Mouse (Mus musculus): ENCODE data around the gene Rab25. TPM values are rescaled to one million over a fixed set of nuclear protein-coding genes. Genes with fewer than 3 reads are reported as not detected.
A peak's percentile ranks its signal among the peaks of the same experiment; 100 is the strongest.

The Rab25 gene
- polyA plus RNA-seq, 1 experiment from 2014 or later, result 0.15 TPM

GRCm38 (mm10) chr3:88552676-88553524, 4.8 kb upstream of the Rab25 start, which contains the start of gene Lamtor2:
Gene Lamtor2 (minus strand): TSS chr3:88553074.
- H3K4me1 ChIP-seq (replicated peaks), result peaks cover 49% of the 10 kb centered on the region
- no peaks in the 10 kb centered on the region for H3K27me3 ChIP-seq
- ATAC-seq (ENCODE audit: low read depth) (peak; percentile 89), DNase-seq (peak; percentile 95)
- H3K9me3 ChIP-seq (replicated peaks), result no peaks in the 10 kb centered on the region
- peak within 1 kb of the TSS; percentile 93 for H3K27ac ChIP-seq
- H3K4me3 ChIP-seq (replicated peaks), result peak within 1 kb of the TSS; percentile 83
- peak within 1 kb of the TSS; percentile 96 for H3K4me2 ChIP-seq
- peaks cover 28% of the 10 kb centered on the region for H3K36me3 ChIP-seq
- H3K9ac ChIP-seq, result peak within 1 kb of the TSS; percentile 92
- WGBS (ENCODE audit: insufficient replicate concordance), result under 1% methylated on average over 48 of the region's 48 CpGs

- no peak for DNase-seq
- peak overlapping the region; percentile 83 for H3K4me3 ChIP-seq (replicated peaks)
- peaks cover 21% of the 10 kb centered on the region for H3K36me3 ChIP-seq
- peak overlapping the region; percentile 96 for H3K4me2 ChIP-seq
- peak overlapping the region; percentile 92 for H3K9ac ChIP-seq
- peak overlapping the region; percentile 83 for H3K27ac ChIP-seq
- H3K9me3 ChIP-seq (replicated peaks), result no peaks in the 10 kb centered on the region
- no peak for ATAC-seq (ENCODE audit: low read depth)
- 10% methylated on average over 16 of the region's 16 CpGs for WGBS (ENCODE audit: insufficient replicate concordance)
- peaks cover 50% of the 10 kb centered on the region for H3K4me1 ChIP-seq (replicated peaks)
- H3K27me3 ChIP-seq, result no peaks in the 10 kb centered on the region
Measured at GRCm38 (mm10) chr3:88552082-88552645, 4.1 kb upstream of the Rab25 start.

- H3K9me3 ChIP-seq (replicated peaks), result no peaks in the 10 kb centered on the region
- ATAC-seq (ENCODE audit: low read depth) (no peak), DNase-seq (no peak)
- H3K4me1 ChIP-seq (replicated peaks), result peaks cover 56% of the 10 kb centered on the region
- WGBS (ENCODE audit: insufficient replicate concordance), result 64% methylated on average over 4 of the region's 4 CpGs
- no peaks in the 10 kb centered on the region for H3K27me3 ChIP-seq
- peak overlapping the region; percentile 96 for H3K4me2 ChIP-seq
- H3K36me3 ChIP-seq, result peaks cover 15% of the 10 kb centered on the region
- H3K27ac ChIP-seq, result 0 out of 2 replicates have a peak overlapping the region, but pooled peaks have one; percentile 24
- peak overlapping the region; percentile 83 for H3K4me3 ChIP-seq (replicated peaks)
- H3K9ac ChIP-seq, result peak overlapping the region; percentile 92
Measured at GRCm38 (mm10) chr3:88551586-88551985, 3.5 kb upstream of the Rab25 start.

GRCm38 (mm10) chr3:88546674-88547418, 1.3 kb downstream of the Rab25 start:
- Histone ChIP-seq H3K36me3 (no peaks in the 10 kb centered on the region), H3K27ac (no peak overlapping the region), H3K4me2 (no peak overlapping the region), H3K27me3 (no peaks in the 10 kb centered on the region), H3K4me1 (replicated peaks) (peaks cover 39% of the 10 kb centered on the region), H3K9ac (no peak overlapping the region), H3K4me3 (replicated peaks) (no peak overlapping the region), H3K9me3 (replicated peaks) (no peaks in the 10 kb centered on the region)
- 44% methylated on average over 6 of the region's 6 CpGs for WGBS (ENCODE audit: insufficient replicate concordance)
- ATAC-seq (ENCODE audit: low read depth) (no peak), DNase-seq (no peak)

- no peak overlapping the region for H3K9ac ChIP-seq
- peaks cover 31% of the 10 kb centered on the region for H3K4me1 ChIP-seq (replicated peaks)
- no peak overlapping the region for H3K4me3 ChIP-seq (replicated peaks)
- no peak overlapping the region for H3K4me2 ChIP-seq
- no peak for ATAC-seq (ENCODE audit: low read depth)
- H3K36me3 ChIP-seq, result no peaks in the 10 kb centered on the region
- no peak for DNase-seq
- H3K9me3 ChIP-seq (replicated peaks), result no peaks in the 10 kb centered on the region
- H3K27ac ChIP-seq, result no peak overlapping the region
- no peaks in the 10 kb centered on the region for H3K27me3 ChIP-seq
- WGBS (ENCODE audit: insufficient replicate concordance), result 53% methylated on average over 20 of the region's 20 CpGs
Measured at GRCm38 (mm10) chr3:88544955-88545591, 3.0 kb downstream of the Rab25 start.

GRCm38 (mm10) chr3:88544514-88544913, 3.6 kb downstream of the Rab25 start:
- no peaks in the 10 kb centered on the region for H3K36me3 ChIP-seq
- H3K9ac ChIP-seq, result no peak overlapping the region
- no peak overlapping the region for H3K4me3 ChIP-seq (replicated peaks)
- no peaks in the 10 kb centered on the region for H3K27me3 ChIP-seq
- ATAC-seq (ENCODE audit: low read depth), result no peak
- no peak overlapping the region for H3K27ac ChIP-seq
- peak; percentile 20 for DNase-seq
- no peaks in the 10 kb centered on the region for H3K9me3 ChIP-seq (replicated peaks)
- H3K4me2 ChIP-seq, result no peak overlapping the region
- H3K4me1 ChIP-seq (replicated peaks), result peaks cover 31% of the 10 kb centered on the region
- 35% methylated on average over 5 of the region's 5 CpGs for WGBS (ENCODE audit: insufficient replicate concordance)

GRCm38 (mm10) chr3:88543651-88544410, 4.3 kb downstream of the Rab25 start:
- Histone ChIP-seq H3K27me3 (no peaks in the 10 kb centered on the region), H3K4me1 (replicated peaks) (peaks cover 34% of the 10 kb centered on the region), H3K36me3 (no peaks in the 10 kb centered on the region), H3K4me3 (replicated peaks) (no peak overlapping the region), H3K27ac (no peak overlapping the region), H3K9me3 (replicated peaks) (no peaks in the 10 kb centered on the region), H3K9ac (no peak overlapping the region), H3K4me2 (no peak overlapping the region)
- DNase-seq, result no peak
- no peak for ATAC-seq (ENCODE audit: low read depth)
- 37% methylated on average over 5 of the region's 5 CpGs for WGBS (ENCODE audit: insufficient replicate concordance)

GRCm38 (mm10) chr3:88543174-88543573, 4.9 kb downstream of the Rab25 start:
- Histone ChIP-seq H3K4me1 (replicated peaks) (peaks cover 36% of the 10 kb centered on the region), H3K36me3 (no peaks in the 10 kb centered on the region), H3K9me3 (replicated peaks) (no peaks in the 10 kb centered on the region), H3K27me3 (no peaks in the 10 kb centered on the region), H3K9ac (no peak overlapping the region), H3K27ac (no peak overlapping the region), H3K4me2 (no peak overlapping the region), H3K4me3 (replicated peaks) (no peak overlapping the region)
- no peak for DNase-seq
- WGBS (ENCODE audit: insufficient replicate concordance), result 84% methylated on average over 8 of the region's 8 CpGs
- no peak for ATAC-seq (ENCODE audit: low read depth)

- WGBS (ENCODE audit: insufficient replicate concordance), result 76% methylated on average over 4 of the region's 4 CpGs
- H3K9me3 ChIP-seq (replicated peaks), result no peaks in the 10 kb centered on the region
- DNase-seq, result no peak
- H3K36me3 ChIP-seq, result no peaks in the 10 kb centered on the region
- H3K4me2 ChIP-seq, result no peak overlapping the region
- H3K27ac ChIP-seq, result no peak overlapping the region
- no peak for ATAC-seq (ENCODE audit: low read depth)
- no peaks in the 10 kb centered on the region for H3K27me3 ChIP-seq
- no peak overlapping the region for H3K9ac ChIP-seq
- no peak overlapping the region for H3K4me3 ChIP-seq (replicated peaks)
- peaks cover 38% of the 10 kb centered on the region for H3K4me1 ChIP-seq (replicated peaks)
Measured at GRCm38 (mm10) chr3:88542486-88542885, 5.6 kb downstream of the Rab25 start.

- no peak overlapping the region for H3K4me3 ChIP-seq (replicated peaks)
- no peak overlapping the region for H3K27ac ChIP-seq
- DNase-seq, result no peak
- no peaks in the 10 kb centered on the region for H3K27me3 ChIP-seq
- peaks cover 40% of the 10 kb centered on the region for H3K4me1 ChIP-seq (replicated peaks)
- no peaks in the 10 kb centered on the region for H3K36me3 ChIP-seq
- WGBS (ENCODE audit: insufficient replicate concordance), result 69% methylated on average over 7 of the region's 7 CpGs
- H3K9ac ChIP-seq, result no peak overlapping the region
- ATAC-seq (ENCODE audit: low read depth), result no peak
- no peaks in the 10 kb centered on the region for H3K9me3 ChIP-seq (replicated peaks)
- no peak overlapping the region for H3K4me2 ChIP-seq
Measured at GRCm38 (mm10) chr3:88541622-88542401, 6.3 kb downstream of the Rab25 start.

Data from liver, embryonic 13.5 days (tissue).